Mouse (Mus musculus) kidney, postnatal 0 days (tissue): ENCODE results near the gene Pomc. TPM values are rescaled to one million over a fixed set of nuclear protein-coding genes. Genes with fewer than 3 reads are reported as not detected.
A peak's percentile ranks its signal among the peaks of the same experiment; 100 is the strongest.

Experiments
- ATAC-seq: fragments of 200-750 bp; cut with Nextera tagmentation; replicated peaks from 2 replicates; pipeline ENCODE4 v1.8.0; 2017; ENCODE audit warnings: low read depth, moderate number of reproducible peaks, moderate TSS enrichment, moderate library complexity; ENCODE audit not compliant: low FRiP score
- DNase-seq: peaks from one replicate; pipeline ENCODE4 v3.0.0-alpha.2; 2016; ENCODE audit warnings: low spot score
- H3K27ac ChIP-seq: fragments of 300-500 bp; sonication (generic); 2 replicates; pipeline ENCODE4 v1.5.1; 2014; ENCODE audit warnings: mild to moderate bottlenecking
- H3K27me3 ChIP-seq: fragments of 300-500 bp; sonication (generic); 2 replicates; pipeline ENCODE4 v1.6.1; 2014; ENCODE audit warnings: low read length, mixed read lengths; ENCODE audit not compliant: insufficient read depth
- H3K36me3 ChIP-seq: fragments of 300-500 bp; sonication (generic); 2 replicates; pipeline ENCODE4 v1.6.1; 2014; ENCODE audit warnings: low read length, mixed read lengths; ENCODE audit not compliant: insufficient read depth
- H3K4me1 ChIP-seq: fragments of 300-500 bp; sonication (generic); replicated peaks from 2 replicates; pipeline ENCODE4 v1.6.1; 2014; ENCODE audit warnings: antibody characterized with exemption, low read length, mixed read lengths; ENCODE audit not compliant: insufficient read depth
- H3K4me2 ChIP-seq: fragments of 300-500 bp; sonication (generic); 2 replicates; pipeline ENCODE4 v1.6.1; 2014; ENCODE audit warnings: mild to moderate bottlenecking, low read length, moderate library complexity, mixed read lengths
- H3K4me3 ChIP-seq: fragments of 300-500 bp; sonication (generic); replicated peaks from 2 replicates; pipeline ENCODE4 v1.5.1; 2014; ENCODE audit warnings: low read depth, low read length
- H3K9ac ChIP-seq: fragments of 300-500 bp; sonication (generic); 2 replicates; pipeline ENCODE4 v1.6.1; 2014; ENCODE audit warnings: low read depth, low read length
- H3K9me3 ChIP-seq: fragments of 300-500 bp; sonication (generic); replicated peaks from 2 replicates; pipeline ENCODE4 v1.6.1; 2016; ENCODE audit warnings: low read length, inconsistent platforms, mixed read lengths
- CTCF ChIP-seq: IDR thresholded peaks from 2 replicates; pipeline ENCODE4 v1.5.1; 2016; ENCODE audit warnings: antibody characterized with exemption, low read depth, mild to moderate bottlenecking, moderate library complexity
- WGBS: fragments of 180-500 bp; shearing (Covaris S2); extraction: QIAGEN DNeasy Blood & Tissue Kit; methylation state at CpG from one replicate; pipeline ENCODE4 v1.1.7; 2014; 5-methylcytosine and 5-hydroxymethylcytosine counted together
- polyA plus RNA-seq: library from polyadenylated mRNA; unstranded; fragments of >200 nt; fragmentation: Nextera tagmentation; extraction: Ambion mirVana; gene quantifications from 2 replicates; pipeline ENCODE4 v1.2.1, GENCODE M21; 2015

Pomc gene
- polyA plus RNA-seq, 1 experiment from 2014 or later: 2.7 TPM

DNA sequence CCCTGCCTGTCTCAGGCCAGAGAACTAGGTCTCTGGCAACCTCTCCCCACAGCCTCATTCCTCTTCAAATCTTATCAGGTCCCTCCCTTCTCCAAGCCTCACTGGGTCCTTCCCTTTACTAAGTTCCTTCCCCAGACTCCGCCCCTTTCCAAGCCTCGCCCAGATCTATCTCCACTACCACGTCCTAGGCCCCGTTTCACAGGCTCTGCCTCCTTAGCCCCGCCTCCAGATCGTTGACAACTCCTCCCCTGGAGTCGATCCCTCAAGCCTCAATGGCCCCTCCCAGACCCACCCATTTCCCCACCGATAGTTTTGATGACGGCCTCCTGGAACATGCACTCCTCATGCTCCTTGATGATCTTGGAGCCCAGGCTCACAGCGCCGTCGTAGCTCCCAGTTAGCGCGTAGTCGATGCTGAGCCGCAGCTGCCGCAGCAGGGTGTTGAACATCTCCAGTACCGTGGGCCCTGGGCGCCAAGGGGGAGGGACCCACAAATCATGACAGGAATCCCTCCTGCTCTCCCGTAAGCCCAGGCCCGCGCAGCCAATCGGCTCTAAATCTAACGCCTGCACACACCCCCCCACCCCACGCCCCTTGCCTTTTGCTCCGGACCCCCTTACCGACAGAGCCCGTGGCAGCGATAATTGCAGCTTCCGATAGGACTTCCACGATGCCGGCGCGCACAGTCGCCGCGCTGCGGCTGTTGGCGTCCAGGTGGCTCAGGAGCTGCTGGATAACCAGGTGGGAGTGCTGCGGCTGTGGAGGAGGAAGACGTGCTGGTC, 26.8 kb downstream of the Pomc start:
- Histone ChIP-seq H3K4me2 (peak overlapping the region; percentile 94), H3K4me3 (peak overlapping the region; percentile 44), H3K9me3 (no peaks in the 10 kb centered on the region), H3K9ac (peak overlapping the region; percentile 56), H3K27me3 (no peaks in the 10 kb centered on the region), H3K27ac (peak overlapping the region; percentile 48; the same call in 1 of the 2 replicates), H3K36me3 (no peaks in the 10 kb centered on the region), H3K4me1 (0 out of 2 replicates have a peak, but pooled peaks cover 5% of the 10 kb centered on the region)
- ATAC-seq: peak; percentile 95
- WGBS: under 1% methylated on average over 41 of the region's 41 CpGs
- peak; percentile 99 for DNase-seq
- TF ChIP-seq CTCF: no peak

DNA sequence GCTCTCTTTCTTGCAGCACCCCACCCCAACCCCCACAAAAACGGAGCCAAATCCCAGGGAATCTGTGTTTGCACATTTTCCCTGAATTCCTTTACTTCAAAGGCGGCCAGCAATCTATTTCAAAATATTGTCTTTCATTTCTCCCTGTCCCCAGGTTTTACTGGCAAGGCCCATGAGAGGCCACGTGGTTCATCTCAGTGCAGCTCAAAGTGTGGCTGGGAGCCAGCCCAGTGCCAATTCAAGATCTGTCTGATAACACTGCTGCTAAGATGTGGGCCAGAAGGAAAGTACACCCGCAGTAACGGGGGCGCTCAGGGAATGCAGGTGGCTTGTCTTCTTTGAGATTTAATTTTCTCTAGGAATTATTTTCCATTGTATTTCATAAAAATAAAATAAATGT, 27.5 kb downstream of the Pomc start:
- H3K27ac ChIP-seq: no peak overlapping the region
- no peak for TF ChIP-seq CTCF
- ATAC-seq (no peak), DNase-seq (peak; percentile 14)
- H3K9ac ChIP-seq: no peak overlapping the region
- WGBS: 25% methylated on average over 6 of the region's 6 CpGs
- H3K4me1 ChIP-seq: 0 out of 2 replicates have a peak, but pooled peaks cover 5% of the 10 kb centered on the region
- H3K4me2 ChIP-seq: peak overlapping the region; percentile 94
- no peaks in the 10 kb centered on the region for H3K9me3 ChIP-seq
- no peaks in the 10 kb centered on the region for H3K27me3 ChIP-seq
- peak overlapping the region; percentile 44; the same call in 1 of the 2 replicates for H3K4me3 ChIP-seq
- no peaks in the 10 kb centered on the region for H3K36me3 ChIP-seq

- WGBS: 4% methylated on average over 1 of the region's 1 CpGs
- ATAC-seq: no peak
Measured at GRCm38 (mm10) chr12:3983736-3984135, 29.0 kb downstream of the Pomc start.

GRCm38 (mm10) chr12:3984446-3984845, 29.7 kb downstream of the Pomc start:
- WGBS: 79% methylated on average over 9 of the region's 9 CpGs
- Histone ChIP-seq H3K4me1 (0 out of 2 replicates have a peak, but pooled peaks cover 5% of the 10 kb centered on the region), H3K27me3 (no peaks in the 10 kb centered on the region), H3K4me3 (no peak overlapping the region), H3K9ac (no peak overlapping the region), H3K36me3 (no peaks in the 10 kb centered on the region), H3K9me3 (no peaks in the 10 kb centered on the region), H3K4me2 (no peak overlapping the region), H3K27ac (no peak overlapping the region)
- ATAC-seq (no peak), DNase-seq (no peak)
- TF ChIP-seq CTCF: no peak

More at GRCm38 (mm10) chr12:3983736-3984135, 29.0 kb downstream of the Pomc start:
- DNase-seq: peak; percentile 79
- no peak overlapping the region for H3K27ac ChIP-seq
- H3K4me3 ChIP-seq: no peak overlapping the region
- 0 out of 2 replicates have a peak, but pooled peaks cover 5% of the 10 kb centered on the region for H3K4me1 ChIP-seq
- no peak overlapping the region for H3K4me2 ChIP-seq
- no peaks in the 10 kb centered on the region for H3K9me3 ChIP-seq
- peak; percentile 90 for TF ChIP-seq CTCF
- no peak overlapping the region for H3K9ac ChIP-seq
- no peaks in the 10 kb centered on the region for H3K36me3 ChIP-seq
- no peaks in the 10 kb centered on the region for H3K27me3 ChIP-seq

DNA sequence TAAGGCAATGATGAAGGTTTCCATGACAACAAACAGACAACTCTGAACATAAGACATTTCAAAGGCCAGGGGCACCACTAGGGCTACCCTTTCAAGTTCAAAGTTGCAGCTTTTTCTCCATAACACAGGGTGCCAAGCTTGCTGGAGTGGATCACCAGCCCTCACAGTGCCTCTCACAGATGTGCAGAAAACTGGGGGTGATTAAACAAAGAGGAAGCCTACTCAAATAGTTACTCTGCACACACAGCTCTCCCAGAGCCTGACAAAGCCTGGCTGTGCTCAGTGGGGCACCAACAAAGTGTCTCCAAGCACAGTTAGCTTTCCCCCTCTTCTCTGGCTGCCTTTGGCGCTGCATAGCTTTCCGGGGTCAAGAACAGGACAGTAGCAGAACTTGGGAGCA, 35.2 kb downstream of the Pomc start:
- no peak overlapping the region for H3K9ac ChIP-seq
- no peak overlapping the region for H3K4me2 ChIP-seq
- ATAC-seq (no peak), DNase-seq (no peak)
- no peaks in the 10 kb centered on the region for H3K27me3 ChIP-seq
- H3K9me3 ChIP-seq: no peaks in the 10 kb centered on the region
- WGBS: 30% methylated on average over 2 of the region's 2 CpGs
- no peak overlapping the region for H3K27ac ChIP-seq
- H3K4me1 ChIP-seq: no peaks in the 10 kb centered on the region
- no peak for TF ChIP-seq CTCF
- no peak overlapping the region for H3K4me3 ChIP-seq
- H3K36me3 ChIP-seq: no peaks in the 10 kb centered on the region

GRCm38 (mm10) chr12:3991047-3991446, 36.3 kb downstream of the Pomc start:
- Histone ChIP-seq H3K9ac (no peak overlapping the region), H3K36me3 (no peaks in the 10 kb centered on the region), H3K9me3 (no peaks in the 10 kb centered on the region), H3K4me3 (no peak overlapping the region), H3K27ac (no peak overlapping the region), H3K27me3 (no peaks in the 10 kb centered on the region), H3K4me2 (no peak overlapping the region), H3K4me1 (no peaks in the 10 kb centered on the region)
- WGBS: 80% methylated on average over 3 of the region's 3 CpGs
- TF ChIP-seq CTCF: no peak
- no peak for ATAC-seq
- DNase-seq: no peak
